Mouse (Mus musculus) left cerebral cortex, postnatal 25 days (tissue): Measurements from ENCODE around the gene Appl2. TPM values are rescaled to one million over a fixed set of nuclear protein-coding genes. Genes with fewer than 3 reads are reported as not detected.
A peak's percentile ranks its signal among the peaks of the same experiment; 100 is the strongest.

Experiments
- DNase-seq, 2 experiments: peaks; one replicate each; pipeline ENCODE4 v3.0.0; 2022; ENCODE audit warnings: low spot score in 2 of 2, mixed read lengths in 1 of 2
- intact Hi-C: fragments of 180-260 bp; cut with DNase I; formaldehyde crosslinking; loops from one replicate; pipeline ENCODE4 v1.15.1; 2025
- total RNA-seq, 2 experiments: library from RNA; stranded (reverse); gene quantifications; 2 replicates each; pipeline ENCODE4 v1.2.3; 2021

Gene Appl2
- total RNA-seq, 2 experiments from 2014 or later: 49.6 to 56.0 TPM

DNA sequence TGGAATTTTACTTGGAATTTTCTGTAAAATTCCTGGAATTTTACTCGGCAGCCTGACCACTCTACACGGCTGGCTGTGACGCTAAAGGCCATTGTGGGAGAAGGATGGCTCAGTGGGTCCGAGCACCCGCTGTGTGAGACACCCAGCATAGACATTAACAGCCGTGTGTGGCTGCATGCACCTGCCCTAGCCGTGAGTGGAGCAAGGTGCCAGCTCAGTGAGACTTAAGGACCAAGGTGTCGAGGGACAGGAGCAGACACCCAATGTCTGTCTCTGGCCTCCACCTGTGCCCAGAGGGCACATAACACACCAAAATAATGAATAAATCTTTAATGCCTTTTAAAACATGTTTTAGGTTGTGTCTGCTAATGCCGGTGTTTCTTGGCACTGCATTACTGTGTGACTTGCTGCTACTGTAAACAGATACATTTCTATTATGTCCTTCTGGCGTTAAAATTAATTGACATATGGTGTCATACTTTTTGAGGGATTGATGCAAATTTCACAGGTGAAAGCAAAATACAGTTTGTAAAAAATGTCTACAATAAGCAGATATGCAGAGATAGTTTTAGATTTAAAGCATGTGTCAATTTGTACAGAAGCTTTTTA lies 44.5 kb downstream of the Appl2 start:
- DNase-seq: no peak
- intact Hi-C loops: no loop called here

DNA sequence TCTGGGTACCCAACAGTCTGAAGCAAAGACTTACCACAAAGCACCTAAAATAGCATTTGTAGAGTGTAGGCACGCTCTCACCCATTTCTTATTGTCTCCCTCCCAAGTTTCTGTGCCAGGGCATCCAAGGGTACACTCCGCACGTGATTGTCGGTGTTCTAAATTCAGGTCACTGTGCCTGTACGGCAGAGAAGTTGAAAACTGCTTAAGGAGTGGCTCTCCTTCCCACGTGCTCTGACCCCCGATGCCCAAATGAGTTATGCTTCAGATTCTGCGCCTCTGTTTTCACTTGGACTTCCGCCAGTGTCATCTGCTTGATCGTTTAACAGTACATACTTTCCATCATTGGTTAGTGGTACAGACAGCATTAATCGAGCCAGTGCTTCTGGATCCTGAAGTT lies 47.9 kb downstream of the Appl2 start:
- intact Hi-C loops: no loop called here
- peak in 1 of 2 experiments; percentile 27 for DNase-seq

DNA sequence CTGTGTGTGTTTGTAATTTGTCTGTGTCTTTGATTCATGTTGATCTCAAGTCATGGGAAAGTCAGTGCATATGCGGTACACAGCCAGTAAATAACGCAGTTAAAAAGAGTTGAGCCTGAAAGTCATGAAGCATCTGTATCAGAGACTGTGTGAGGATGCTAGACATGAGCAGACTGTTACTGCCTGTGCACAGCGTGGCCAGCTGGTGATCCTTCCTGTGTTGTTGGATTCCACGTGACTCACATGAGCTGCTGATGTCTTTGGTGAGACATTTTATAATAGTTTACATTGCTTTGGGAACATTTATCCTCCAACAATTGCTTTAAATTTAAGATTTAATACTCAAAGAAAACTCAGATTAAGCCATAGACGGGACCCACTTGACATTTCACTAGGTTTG lies 54.0 kb downstream of the Appl2 start:
- intact Hi-C loops: loop anchor here (5.0 kb wide), 2 partner anchors 37 to 183 kb away; no protein-coding TSS in a partner anchor
- peak in 1 of 2 experiments; percentile 37 for DNase-seq

DNA sequence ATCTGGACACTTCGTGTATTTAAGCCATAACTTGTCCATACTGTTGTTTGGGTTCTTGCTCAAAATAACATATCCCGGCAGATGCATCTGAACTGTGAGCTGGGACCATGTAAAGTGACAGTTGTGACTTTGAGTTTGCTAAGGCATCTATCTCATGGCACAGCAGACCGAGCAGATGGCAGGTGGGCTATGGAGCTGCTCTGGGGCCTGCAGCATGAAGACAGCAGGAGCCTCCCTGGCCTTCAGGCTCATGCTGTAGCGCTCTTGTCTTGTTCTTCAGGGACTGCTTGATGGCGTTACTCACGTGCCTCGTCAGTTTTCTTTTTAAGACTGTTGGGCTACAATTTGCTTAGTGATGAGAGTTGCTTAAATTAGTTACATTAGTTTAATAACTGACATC lies 55.9 kb downstream of the Appl2 start:
- DNase-seq: peak in 1 of 2 experiments; percentile 21
- intact Hi-C loops: loop anchor here (5.0 kb wide), 2 partner anchors 35 to 185 kb away; no protein-coding TSS in a partner anchor

DNA sequence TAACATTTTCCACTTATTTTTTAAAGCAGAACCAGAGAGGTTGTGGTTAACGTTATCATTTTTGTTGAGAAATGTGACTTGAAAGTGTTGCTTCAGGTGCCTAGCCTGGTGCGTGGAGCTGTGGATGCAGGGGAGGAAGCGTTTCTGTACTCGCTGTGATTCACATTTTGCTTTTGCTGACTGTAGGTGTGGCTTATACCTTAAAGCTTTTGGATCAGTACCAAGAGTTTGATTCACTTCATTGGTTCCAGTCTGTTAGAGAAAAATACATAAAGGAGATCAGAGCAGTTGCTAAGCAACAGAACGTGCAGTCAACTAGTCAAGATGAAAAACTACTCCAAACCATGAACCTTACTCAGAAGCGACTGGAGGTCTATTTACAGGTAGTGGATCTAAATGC lies 57.7 kb downstream of the Appl2 start:
- intact Hi-C loops: loop anchor here (5.0 kb wide), 2 partner anchors 34 to 186 kb away; no protein-coding TSS in a partner anchor
- DNase-seq: peak in 1 of 2 experiments; percentile 26

DNA sequence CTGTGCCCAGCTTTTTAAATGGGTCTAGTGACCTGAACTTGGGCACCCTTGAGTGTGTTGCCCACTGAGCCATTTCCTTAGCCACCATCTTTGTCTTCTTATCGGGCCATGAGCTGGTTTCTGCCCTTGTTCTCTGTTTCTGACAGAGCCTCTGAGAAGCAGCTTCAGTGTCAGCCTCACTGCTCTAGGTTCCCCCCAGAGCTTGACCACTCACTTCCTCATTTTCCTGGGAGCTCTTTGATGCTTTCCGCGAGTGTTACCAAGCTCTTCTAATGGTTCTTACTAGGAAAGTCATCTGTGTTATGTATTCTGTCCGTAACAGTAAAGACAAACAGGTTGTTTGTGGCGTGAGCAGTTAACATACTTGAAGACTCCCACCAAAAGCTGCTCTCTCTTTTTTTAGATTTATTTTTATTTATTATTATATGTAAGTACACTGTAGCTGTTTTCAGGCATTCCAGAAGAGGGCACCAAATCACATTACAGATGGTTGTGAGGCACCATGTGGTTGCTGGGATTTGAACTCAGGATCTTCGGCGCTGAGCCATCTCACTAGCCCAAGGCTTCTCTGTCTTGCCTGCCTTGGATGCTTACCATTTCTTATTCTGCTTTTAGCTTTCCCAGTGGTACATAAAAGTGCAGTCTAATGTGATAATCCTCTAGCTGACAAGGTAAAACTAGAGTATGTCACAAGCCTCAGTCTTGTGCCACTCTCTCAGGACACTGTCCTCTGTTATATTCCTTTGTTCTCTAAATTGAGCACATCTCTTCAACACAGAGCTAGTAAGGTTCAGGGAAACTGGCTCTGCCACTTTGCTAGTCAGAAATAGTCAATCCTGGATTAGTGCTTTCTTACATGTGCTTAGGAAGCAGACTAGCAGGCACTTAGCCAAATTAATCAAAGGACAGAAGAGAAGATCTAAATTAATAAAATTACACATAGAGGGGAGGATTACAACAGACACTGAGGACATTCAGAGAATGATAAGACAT lies 82.8 kb downstream of the Appl2 start:
- DNase-seq: no peak
- intact Hi-C loops: no loop called here

DNA sequence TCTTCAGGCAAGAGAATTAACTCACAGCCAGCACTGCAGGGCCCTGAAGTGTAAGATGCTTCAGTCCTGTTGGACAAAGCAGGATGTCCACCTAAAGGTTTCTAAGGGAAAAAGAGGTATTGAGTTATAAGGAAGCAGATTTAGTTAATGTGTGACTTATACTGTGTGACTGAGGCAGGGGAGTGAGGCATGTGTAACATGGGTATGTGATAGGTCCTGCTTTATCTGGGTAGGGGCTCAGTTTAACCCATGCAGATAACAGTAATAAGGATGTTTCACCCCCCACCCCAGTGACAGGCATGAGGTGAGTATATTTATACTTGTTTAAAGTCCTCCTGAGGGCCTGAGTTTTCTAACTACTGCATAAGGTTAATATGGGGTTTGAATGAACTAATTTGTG lies 85.5 kb downstream of the Appl2 start:
- no peak for DNase-seq
- intact Hi-C loops: no loop called here

Other genes with a start within 250 kb of the Appl2 start
- 1 to 10 TPM; 1.7 to 2.5 TPM for gene Aldh1l2, start 114.6 kb downstream of the Appl2 start, total RNA-seq
- gene Washc4, start 105.0 kb downstream of the Appl2 start, total RNA-seq: 10 to 100 TPM; 23.1 to 25.7 TPM
- 10 to 100 TPM; 13.3 to 21.9 TPM for gene 1500009L16Rik, start 74.1 kb upstream of the Appl2 start, total RNA-seq